Mouse (Mus musculus): Measurements from ENCODE around the gene Plch2. TPM values are rescaled to one million over a fixed set of nuclear protein-coding genes. Genes with fewer than 3 reads are reported as not detected.

The Plch2 gene
- polyA plus RNA-seq, 1 experiment: 0.06 TPM

- Histone ChIP-seq H3K4me3 (no peak overlapping the region), H3K79me2 (ENCODE audit: control insufficient read depth, insufficient read depth) (peaks cover 25% of the 10 kb centered on the region), H3K36me3 (ENCODE audit: control insufficient read depth, insufficient read depth) (peaks cover 5% of the 10 kb centered on the region), H3K27me3 (ENCODE audit: control insufficient read depth, insufficient read depth, insufficient read length) (peaks cover 63% of the 10 kb centered on the region), H3ac (ENCODE audit: control insufficient read depth, insufficient read length) (no peak overlapping the region), H3K4me2 (ENCODE audit: low read depth) (no peak overlapping the region)
- TF ChIP-seq POLR2AphosphoS2 (IDR thresholded peaks at IDR 0.05; ENCODE audit: insufficient read length, low read depth): no peak
Measured at GRCm38 (mm10) chr4:154961911-154962310, 94.7 kb downstream of the Plch2 start.

- H3ac ChIP-seq (ENCODE audit: control insufficient read depth, insufficient read length): no peak overlapping the region
- TF ChIP-seq SRF (IDR thresholded peaks at IDR 0.05; ENCODE audit: control insufficient read depth, insufficient read length, low read depth): no peak
- TF ChIP-seq CEBPB (IDR thresholded peaks at IDR 0.05; ENCODE audit: insufficient read depth, poor library complexity, severe bottlenecking): no peak
- no peak for TF ChIP-seq TCF12 (IDR thresholded peaks at IDR 0.05; ENCODE audit: insufficient read depth, poor library complexity, severe bottlenecking)
- TF ChIP-seq MAX (IDR thresholded peaks at IDR 0.05; ENCODE audit: low read depth): no peak
- no peak for TF ChIP-seq MYOD1 (IDR thresholded peaks at IDR 0.05; ENCODE audit: control insufficient read depth in 1 of 3, insufficient read length in 2 of 3, low read depth in 2 of 3)
- TF ChIP-seq TCF3 (IDR thresholded peaks at IDR 0.05; ENCODE audit: insufficient read length, low read depth): no peak
- no peak for TF ChIP-seq E2F4 (IDR thresholded peaks at IDR 0.05; ENCODE audit: insufficient read depth)
- TF ChIP-seq POLR2A (IDR thresholded peaks at IDR 0.05; ENCODE audit: insufficient read length, low read depth): no peak
- TF ChIP-seq POLR2AphosphoS2 (IDR thresholded peaks at IDR 0.05; ENCODE audit: insufficient read length, low read depth): no peak
- TF ChIP-seq REST (IDR thresholded peaks at IDR 0.05; ENCODE audit: insufficient read depth, insufficient read length): no peak
- no peak for TF ChIP-seq USF1 (IDR thresholded peaks at IDR 0.05; ENCODE audit: low read depth)
- no peak for TF ChIP-seq MYOG (IDR thresholded peaks at IDR 0.05; ENCODE audit: control insufficient read depth in 1 of 3, insufficient read depth in 1 of 3, insufficient read length in 2 of 3, low read depth in 2 of 3)
- H3K79me2 ChIP-seq (ENCODE audit: control insufficient read depth, insufficient read depth): peaks cover 19% of the 10 kb centered on the region
- H3K4me2 ChIP-seq (ENCODE audit: low read depth): no peak overlapping the region
- peaks cover 68% of the 10 kb centered on the region for H3K27me3 ChIP-seq (ENCODE audit: control insufficient read depth, insufficient read depth, insufficient read length)
- H3K36me3 ChIP-seq (ENCODE audit: control insufficient read depth, insufficient read depth): peaks cover 2% of the 10 kb centered on the region
- H3K4me3 ChIP-seq: no peak overlapping the region
Measured at GRCm38 (mm10) chr4:154961226-154961738, 95.3 kb downstream of the Plch2 start.

- H3K4me2 ChIP-seq (ENCODE audit: low read depth): no peak within 1 kb of the TSS
- no peak within 1 kb of the TSS for H3K4me3 ChIP-seq
- no peak within 1 kb of the TSS for H3ac ChIP-seq (ENCODE audit: control insufficient read depth, insufficient read length)
- no peaks in the 10 kb centered on the region for H3K36me3 ChIP-seq (ENCODE audit: control insufficient read depth, insufficient read depth)
- peaks cover 68% of the 10 kb centered on the region for H3K27me3 ChIP-seq (ENCODE audit: control insufficient read depth, insufficient read depth, insufficient read length)
- no peak for TF ChIP-seq MYOG (IDR thresholded peaks at IDR 0.05; ENCODE audit: control insufficient read depth in 1 of 3, insufficient read depth in 1 of 3, insufficient read length in 2 of 3, low read depth in 2 of 3)
- TF ChIP-seq SRF (IDR thresholded peaks at IDR 0.05; ENCODE audit: control insufficient read depth, insufficient read length, low read depth): no peak
- H3K79me2 ChIP-seq (ENCODE audit: control insufficient read depth, insufficient read depth): peaks cover 13% of the 10 kb centered on the region
Measured at GRCm38 (mm10) chr4:154960690-154961225, 95.8 kb downstream of the Plch2 start, which contains the start of gene Hes5. Gene Hes5 (plus strand): TSS chr4:154960923.

- Histone ChIP-seq H3K36me3 (ENCODE audit: control insufficient read depth, insufficient read depth) (no peaks in the 10 kb centered on the region), H3K79me2 (ENCODE audit: control insufficient read depth, insufficient read depth) (peaks cover 7% of the 10 kb centered on the region), H3ac (ENCODE audit: control insufficient read depth, insufficient read length) (no peak overlapping the region), H3K27me3 (ENCODE audit: control insufficient read depth, insufficient read depth, insufficient read length) (peaks cover 69% of the 10 kb centered on the region), H3K4me3 (no peak overlapping the region), H3K4me2 (ENCODE audit: low read depth) (no peak overlapping the region)
- TF ChIP-seq POLR2AphosphoS2 (IDR thresholded peaks at IDR 0.05; ENCODE audit: insufficient read length, low read depth) (no peak), TCF12 (IDR thresholded peaks at IDR 0.05; ENCODE audit: insufficient read depth, poor library complexity, severe bottlenecking) (no peak), POLR2A (IDR thresholded peaks at IDR 0.05; ENCODE audit: insufficient read length, low read depth) (no peak), SRF (IDR thresholded peaks at IDR 0.05; ENCODE audit: control insufficient read depth, insufficient read length, low read depth) (no peak), USF1 (IDR thresholded peaks at IDR 0.05; ENCODE audit: low read depth) (no peak), REST (IDR thresholded peaks at IDR 0.05; ENCODE audit: insufficient read depth, insufficient read length) (no peak), TCF3 (IDR thresholded peaks at IDR 0.05; ENCODE audit: insufficient read length, low read depth) (no peak), MYOD1 (IDR thresholded peaks at IDR 0.05; ENCODE audit: control insufficient read depth in 1 of 3, insufficient read length in 2 of 3, low read depth in 2 of 3) (no peak), MAX (IDR thresholded peaks at IDR 0.05; ENCODE audit: low read depth) (no peak), CEBPB (IDR thresholded peaks at IDR 0.05; ENCODE audit: insufficient read depth, poor library complexity, severe bottlenecking) (no peak), E2F4 (IDR thresholded peaks at IDR 0.05; ENCODE audit: insufficient read depth) (no peak), MYOG (IDR thresholded peaks at IDR 0.05; ENCODE audit: control insufficient read depth in 1 of 3, insufficient read depth in 1 of 3, insufficient read length in 2 of 3, low read depth in 2 of 3) (no peak)
Measured at GRCm38 (mm10) chr4:154960021-154960689, 96.4 kb downstream of the Plch2 start.

- Histone ChIP-seq H3K4me3 (no peak overlapping the region), H3K36me3 (ENCODE audit: control insufficient read depth, insufficient read depth) (no peaks in the 10 kb centered on the region), H3ac (ENCODE audit: control insufficient read depth, insufficient read length) (no peak overlapping the region), H3K79me2 (ENCODE audit: control insufficient read depth, insufficient read depth) (no peaks in the 10 kb centered on the region), H3K27me3 (ENCODE audit: control insufficient read depth, insufficient read depth, insufficient read length) (peaks cover 84% of the 10 kb centered on the region), H3K4me2 (ENCODE audit: low read depth) (no peak overlapping the region)
- TF ChIP-seq TCF12 (IDR thresholded peaks at IDR 0.05; ENCODE audit: insufficient read depth, poor library complexity, severe bottlenecking) (no peak), POLR2AphosphoS2 (IDR thresholded peaks at IDR 0.05; ENCODE audit: insufficient read length, low read depth) (no peak), CEBPB (IDR thresholded peaks at IDR 0.05; ENCODE audit: insufficient read depth, poor library complexity, severe bottlenecking) (no peak), POLR2A (IDR thresholded peaks at IDR 0.05; ENCODE audit: insufficient read length, low read depth) (no peak), TCF3 (IDR thresholded peaks at IDR 0.05; ENCODE audit: insufficient read length, low read depth) (no peak), REST (IDR thresholded peaks at IDR 0.05; ENCODE audit: insufficient read depth, insufficient read length) (no peak), SRF (IDR thresholded peaks at IDR 0.05; ENCODE audit: control insufficient read depth, insufficient read length, low read depth) (no peak), MYOD1 (IDR thresholded peaks at IDR 0.05; ENCODE audit: control insufficient read depth in 1 of 3, insufficient read length in 2 of 3, low read depth in 2 of 3) (no peak), MYOG (IDR thresholded peaks at IDR 0.05; ENCODE audit: control insufficient read depth in 1 of 3, insufficient read depth in 1 of 3, insufficient read length in 2 of 3, low read depth in 2 of 3) (no peak), E2F4 (IDR thresholded peaks at IDR 0.05; ENCODE audit: insufficient read depth) (no peak), USF1 (IDR thresholded peaks at IDR 0.05; ENCODE audit: low read depth) (no peak)
Measured at GRCm38 (mm10) chr4:154958621-154959020, 98.0 kb downstream of the Plch2 start.
